Mouse (Mus musculus): ENCODE results near the gene Gzmk.

Gzmk gene

DNA sequence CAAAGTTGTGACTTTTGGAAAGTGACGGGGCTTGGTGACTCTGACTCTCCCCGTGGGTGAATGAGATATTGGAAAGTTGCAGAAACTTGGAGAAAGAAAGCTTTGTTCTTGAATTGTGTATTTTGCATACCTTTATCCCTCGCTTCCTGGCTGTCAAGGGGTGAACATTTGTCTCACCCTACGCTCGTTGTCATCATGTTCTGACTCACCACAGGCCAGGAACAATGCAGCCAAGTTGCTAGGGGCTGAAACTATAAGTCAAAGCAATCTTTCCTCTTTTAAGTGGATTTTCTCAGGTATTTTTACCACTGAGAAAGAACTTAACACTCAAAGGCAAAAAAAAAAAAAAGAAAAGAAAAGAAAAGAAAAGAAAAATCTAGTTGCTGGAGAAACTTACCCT, 22.6 kb downstream of the Gzmk start:
- DNase-seq (ENCODE audit: extremely low spot score, low spot score) = no peak

DNA sequence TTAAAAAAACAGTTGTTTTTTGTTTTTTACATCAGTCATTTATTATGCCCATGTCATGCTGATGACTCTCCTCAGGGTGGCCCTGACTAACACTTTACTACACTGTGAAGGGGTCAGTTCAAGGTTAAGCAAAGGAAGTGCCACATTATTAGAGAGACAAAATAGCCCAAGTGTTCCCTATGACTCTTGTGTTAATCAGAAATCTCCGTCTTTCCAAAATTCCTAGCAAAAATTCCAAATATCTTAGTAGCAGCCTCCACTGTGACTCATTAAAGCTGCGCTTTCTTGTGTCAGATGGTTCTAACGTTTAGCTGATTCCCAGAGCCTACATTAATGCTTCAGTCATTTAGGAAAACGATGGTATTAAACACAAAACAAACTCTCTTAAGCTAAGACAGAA, 23.5 kb downstream of the Gzmk start:
- no peak for DNase-seq (ENCODE audit: extremely low spot score, low spot score)

DNA sequence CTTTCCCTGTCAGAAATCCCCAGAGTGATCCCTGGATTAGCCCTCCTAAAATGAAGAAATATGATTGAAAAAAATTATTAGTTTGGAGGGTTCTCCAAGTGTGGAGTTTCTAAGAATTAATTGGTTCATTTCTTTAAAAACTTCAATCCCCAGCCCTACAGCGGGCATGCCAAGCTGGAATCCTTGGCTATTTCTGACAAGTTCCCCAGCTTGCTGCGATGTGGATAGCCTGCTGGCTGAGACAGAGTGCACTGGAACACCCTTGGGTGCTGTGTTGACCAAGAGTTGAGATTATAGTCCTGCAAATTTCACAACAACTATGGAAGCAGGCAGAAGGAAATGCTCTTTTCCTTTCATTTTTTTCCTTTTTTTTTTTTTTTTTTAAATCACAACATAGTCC, 24.1 kb downstream of the Gzmk start:
- DNase-seq (ENCODE audit: extremely low spot score, low spot score) = no peak

DNA sequence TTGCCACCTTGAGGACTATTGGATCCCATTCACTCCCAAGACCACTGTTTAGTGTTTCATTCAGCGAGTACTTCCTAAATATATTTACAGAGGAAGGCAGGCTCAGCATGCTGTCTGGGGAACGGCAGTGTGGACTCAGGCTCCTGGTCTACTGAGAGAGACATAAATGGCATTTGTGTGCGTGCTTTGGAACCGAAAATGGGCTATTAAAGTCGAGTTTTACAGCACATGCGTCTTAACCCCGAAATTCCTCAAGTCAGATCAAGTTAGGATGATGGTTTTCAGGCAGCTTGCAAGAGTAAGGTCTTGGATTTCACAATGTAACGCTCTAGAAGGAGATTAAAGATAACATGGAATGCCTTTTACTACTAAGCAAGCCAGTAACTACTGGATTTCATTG, 25.0 kb downstream of the Gzmk start:
- DNase-seq (ENCODE audit: extremely low spot score, low spot score) = no peak

DNA sequence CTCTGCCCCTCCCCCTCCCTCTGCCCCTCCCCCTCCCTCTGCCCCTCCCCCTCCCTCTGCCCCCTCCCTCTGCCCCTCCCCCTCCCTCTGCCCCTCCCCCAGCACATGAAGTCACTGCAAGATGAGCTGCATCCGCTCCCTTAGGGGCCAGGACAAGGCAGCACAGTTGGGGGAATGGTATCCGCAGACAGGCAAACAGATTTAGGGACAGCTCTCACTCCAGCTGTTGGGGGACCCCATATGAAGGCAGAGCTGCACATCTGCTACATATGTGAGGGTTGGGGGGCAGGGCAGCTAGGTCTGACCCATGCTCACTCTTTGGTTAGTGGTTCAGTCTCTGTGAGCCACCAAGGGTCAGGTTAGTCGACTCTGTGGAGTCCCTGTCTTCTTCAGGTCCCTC, 26.4 kb downstream of the Gzmk start:
- no peak for DNase-seq (ENCODE audit: extremely low spot score, low spot score)

DNA sequence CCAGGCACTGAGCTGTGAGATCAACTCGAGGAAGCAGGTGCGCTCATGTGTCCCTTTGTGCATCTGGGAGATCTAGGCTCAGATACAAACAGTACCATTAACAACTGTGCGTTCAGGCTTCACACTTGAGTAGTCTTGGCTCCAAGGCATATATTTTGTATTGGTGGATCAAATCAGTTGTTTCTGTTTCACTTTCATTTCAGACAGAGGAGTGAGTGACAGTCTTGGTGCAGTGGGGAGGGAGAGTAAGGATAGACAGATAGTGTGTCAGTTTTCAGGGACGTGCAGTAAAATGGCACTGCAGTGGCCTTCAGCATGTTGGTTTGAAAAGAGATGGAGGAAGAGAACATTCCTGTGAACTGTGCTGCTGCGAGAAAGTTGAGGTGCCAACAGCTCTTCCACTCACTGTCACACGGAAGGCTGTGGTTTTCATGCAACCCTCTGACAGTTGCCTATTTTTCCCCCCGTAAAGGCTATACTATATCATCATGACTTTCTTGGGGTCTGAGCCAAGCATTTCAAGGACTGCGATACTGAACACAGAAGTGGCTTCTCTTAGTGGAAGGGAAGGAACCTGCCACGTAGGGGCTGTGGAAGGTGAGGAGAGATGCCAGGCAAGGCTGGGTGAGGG, 27.7 kb downstream of the Gzmk start:
- no peak for DNase-seq (ENCODE audit: extremely low spot score, low spot score)

DNA sequence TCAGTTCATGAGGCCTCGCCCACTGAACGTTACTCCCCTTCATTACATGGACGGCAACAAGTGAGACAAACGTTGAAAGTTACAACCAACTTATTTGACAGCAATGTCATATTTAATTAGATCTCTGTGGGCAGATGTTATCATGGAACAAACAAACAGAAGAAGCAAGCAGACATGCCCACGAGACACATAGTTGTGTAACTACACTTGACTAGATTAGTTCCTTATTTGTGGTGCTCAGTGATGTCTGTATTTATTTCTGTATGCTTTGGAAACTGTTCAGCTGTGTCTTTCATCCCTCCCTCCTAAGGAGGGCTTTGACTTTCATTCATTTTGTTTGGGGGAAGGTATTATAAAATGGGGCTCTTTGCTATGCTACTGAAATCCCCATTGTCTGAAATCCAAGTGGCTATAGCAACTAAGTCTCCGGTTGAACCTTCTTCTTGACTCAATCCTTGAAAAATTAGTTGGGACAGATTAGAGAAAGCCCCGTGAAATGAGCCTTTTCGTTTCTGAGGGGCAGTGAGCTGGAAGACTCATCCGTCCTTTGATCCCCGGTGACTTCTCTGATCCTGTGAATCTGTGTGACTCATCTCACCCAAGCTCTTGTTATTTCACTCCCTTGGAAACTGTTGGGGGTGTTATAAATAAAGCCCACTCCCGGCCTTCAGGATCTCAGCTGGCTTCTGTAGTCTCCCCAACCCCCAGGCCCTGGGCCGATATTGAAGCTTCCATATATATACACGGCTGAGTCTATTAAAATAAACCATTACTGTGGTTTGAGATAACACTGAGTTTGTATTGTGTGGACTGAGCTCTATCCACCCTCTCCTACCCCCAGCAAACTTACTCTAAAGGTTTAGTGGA, 28.7 kb downstream of the Gzmk start:
- no peak for DNase-seq (ENCODE audit: extremely low spot score, low spot score)

DNA sequence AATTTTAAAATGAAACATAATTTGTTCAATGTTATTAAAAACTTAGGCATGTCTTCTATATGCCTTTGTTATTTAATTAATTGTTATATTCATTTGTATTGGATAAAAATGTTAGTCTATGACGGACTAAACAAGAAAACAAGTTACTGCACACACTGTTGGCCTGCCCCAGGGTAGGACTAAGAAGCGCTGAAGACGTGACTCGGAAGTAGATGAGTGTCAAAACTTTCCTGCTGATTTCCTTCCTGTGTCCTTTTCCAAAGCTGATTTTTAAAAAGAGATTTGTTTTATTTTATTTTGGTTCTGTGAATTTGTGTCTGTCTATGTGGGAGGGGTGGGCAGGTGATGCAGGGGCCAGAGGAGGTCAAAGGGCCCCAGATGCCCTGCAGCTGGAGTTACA, 42.0 kb downstream of the Gzmk start:
- DNase-seq (ENCODE audit: extremely low spot score, low spot score) = no peak

DNA sequence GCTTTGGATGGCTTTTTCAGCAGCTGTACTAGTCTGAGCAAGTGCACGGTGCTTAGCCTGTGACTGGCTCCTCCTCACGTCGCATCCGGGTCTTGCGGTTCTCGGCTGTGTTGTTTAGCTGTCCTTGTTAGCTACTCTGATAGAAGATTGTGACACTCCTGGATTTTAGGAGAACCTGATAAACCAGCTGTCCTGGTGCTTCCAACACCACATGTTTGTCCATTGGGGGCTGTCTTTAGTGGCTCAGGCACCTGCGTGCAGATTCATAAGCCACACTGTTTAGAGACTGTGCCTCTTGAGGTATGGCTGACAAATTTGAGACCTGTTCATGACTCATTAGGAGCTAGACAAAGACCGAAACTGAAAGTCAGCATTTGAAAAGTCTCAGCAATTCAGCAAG, 42.4 kb downstream of the Gzmk start:
- no peak for DNase-seq (ENCODE audit: extremely low spot score, low spot score)

DNA sequence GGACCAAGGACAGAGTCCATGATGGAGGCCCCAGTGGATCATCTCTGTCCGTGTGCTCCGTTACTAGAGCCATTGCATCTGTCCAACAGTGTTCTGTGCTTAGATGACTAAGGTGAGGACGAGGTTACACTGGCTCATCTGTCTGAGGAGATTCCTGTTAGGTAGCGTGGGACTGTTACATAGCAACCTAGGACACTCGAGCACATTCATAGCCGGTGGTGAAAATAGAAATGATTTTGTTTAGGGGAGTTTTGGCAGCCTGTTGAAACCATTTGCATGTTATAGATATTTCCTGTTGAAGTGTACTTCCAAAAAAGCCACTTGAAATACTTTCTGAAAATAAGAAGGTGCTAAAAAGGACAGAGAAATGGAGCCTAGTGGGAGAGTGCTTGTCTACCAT, 51.5 kb downstream of the Gzmk start:
- no peak for DNase-seq (ENCODE audit: extremely low spot score, low spot score)

DNA sequence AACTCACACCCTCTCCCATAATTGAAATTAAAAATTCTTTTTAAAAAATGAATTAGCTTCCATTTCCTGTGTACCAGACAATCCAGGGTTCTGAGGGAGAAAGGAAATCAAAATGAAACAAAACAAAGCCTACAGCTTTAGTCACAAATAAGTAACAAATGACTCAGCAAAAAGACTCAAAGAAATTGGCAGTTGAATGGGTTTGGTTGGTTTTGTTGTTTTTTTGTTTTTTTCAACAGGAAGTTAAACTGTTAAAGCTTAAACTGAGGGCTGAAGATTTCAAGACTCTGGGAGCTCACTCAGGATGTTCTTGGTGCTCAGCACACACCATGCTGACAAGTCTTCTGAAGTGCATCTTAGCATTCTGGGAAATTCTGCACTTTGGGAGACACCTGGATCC, 55.5 kb downstream of the Gzmk start:
- no peak for DNase-seq (ENCODE audit: extremely low spot score, low spot score)

DNA sequence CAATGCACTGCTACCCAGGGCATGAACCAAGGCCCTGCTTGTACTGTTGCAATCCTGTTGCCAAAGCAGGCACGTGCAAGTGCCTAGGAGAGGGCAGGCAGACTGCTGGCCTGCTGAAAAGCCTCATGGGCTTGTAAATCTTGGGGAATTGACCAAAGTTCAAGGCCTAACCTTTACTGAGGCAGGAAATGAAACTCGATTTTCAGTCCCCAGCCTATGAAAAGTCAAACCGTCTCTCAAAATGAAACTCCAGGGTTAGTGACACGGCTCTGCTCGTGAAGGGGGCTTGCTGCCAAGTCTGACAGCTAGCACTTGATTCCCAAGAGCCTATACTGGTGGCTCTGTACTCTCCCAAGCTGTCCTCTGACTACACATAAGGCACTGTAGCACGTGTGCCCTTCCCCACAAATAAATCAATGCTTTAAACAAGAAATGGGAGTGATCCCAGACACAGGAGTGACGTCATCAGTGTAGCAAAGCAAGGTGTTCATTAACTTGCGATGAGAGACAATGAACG, 57.6 kb downstream of the Gzmk start:
- no peak for DNase-seq (ENCODE audit: extremely low spot score, low spot score)

DNA sequence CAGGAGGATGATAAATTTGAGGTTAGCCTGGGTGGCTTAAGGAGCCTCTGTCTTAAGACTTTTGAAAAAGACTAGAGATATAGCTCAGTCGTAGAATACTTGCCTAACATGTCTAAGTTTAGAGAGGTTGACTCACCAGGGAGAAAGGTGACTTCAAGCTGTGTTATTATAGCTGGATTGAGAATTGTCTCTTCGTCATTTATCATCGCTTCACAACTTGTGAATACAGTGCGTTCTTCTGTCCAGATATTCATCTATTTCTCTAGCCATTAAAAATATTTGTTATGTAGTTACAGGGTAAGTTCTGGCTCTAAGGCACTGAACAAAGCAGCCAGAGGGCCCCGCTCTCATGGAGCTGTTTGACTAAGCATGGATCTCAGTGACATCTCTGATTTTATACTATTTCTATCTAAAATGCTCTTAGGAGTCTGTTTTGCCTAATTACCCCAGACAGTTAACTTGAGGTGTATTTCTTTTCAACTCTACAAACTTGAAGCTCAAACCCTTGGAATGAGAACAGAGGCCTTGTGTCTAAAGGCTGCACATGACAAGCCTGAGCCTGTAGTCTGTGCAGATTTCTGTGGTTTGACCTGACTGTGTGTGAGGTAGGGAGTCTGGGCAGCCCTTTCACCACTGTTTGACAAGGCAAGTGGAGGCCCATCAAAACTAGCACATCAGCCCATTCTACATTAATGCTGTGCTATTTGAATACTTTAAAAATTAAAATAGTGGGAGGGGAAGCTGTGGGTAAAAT, 61.3 kb downstream of the Gzmk start:
- no peak for DNase-seq (ENCODE audit: extremely low spot score, low spot score)

DNA sequence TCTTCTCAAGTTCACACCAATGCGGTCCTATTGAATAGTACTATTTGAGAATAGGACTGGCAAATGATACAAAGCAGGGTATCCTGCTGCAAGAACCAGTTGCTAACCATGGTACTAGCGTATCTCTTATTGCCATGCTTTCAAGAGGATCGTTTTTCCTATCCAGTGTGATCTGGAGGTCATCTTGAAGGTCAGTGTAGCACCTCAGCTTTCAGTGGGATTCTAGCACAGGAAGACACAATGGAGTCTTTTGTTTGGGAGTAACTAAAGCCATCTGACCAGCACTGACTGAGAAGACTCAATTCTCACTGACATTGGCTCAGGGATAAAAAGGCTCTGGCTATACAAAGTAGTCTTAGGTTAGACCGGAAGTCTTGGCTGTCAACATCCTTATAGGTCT, 74.2 kb downstream of the Gzmk start:
- no peak for DNase-seq (ENCODE audit: extremely low spot score, low spot score)

DNA sequence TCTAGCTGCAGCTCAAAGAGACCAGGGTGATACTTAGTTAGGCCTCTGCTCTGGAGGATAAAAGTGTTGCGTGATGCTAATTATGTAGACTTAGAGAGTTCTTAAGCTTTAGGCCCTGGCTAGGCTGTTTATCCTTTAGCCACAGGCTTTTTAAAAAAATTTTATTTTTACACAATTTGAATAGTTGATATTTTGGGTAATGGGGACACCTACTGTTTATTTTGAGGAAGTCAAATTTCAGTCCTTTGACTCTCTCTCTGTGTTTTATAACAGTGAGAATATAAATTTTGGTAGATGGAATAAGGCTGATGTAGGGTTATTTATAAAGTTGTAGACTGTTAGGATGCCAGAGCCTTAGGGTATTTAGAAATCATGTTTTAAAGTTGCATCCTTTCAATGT, 86.1 kb downstream of the Gzmk start:
- DNase-seq (ENCODE audit: extremely low spot score, low spot score) = no peak

DNA sequence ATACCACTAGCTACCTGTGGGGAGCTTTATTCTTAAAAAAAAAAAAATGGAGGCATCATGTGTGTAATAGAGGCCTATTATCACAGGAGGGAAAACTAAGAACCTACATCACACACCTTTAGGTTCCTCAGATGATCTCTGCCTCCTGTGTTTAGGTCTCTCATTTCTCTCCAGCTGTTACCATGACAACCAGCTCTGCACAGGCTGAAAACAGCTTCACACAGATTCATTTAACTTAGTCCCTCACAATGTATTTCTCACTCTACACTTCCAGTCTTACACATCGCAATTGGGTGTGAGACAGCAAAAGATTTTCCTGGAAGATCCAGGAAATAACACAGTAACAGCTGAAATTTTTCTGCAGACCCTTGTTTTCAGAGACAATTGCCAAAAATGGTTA, 95.7 kb downstream of the Gzmk start:
- no peak for DNase-seq (ENCODE audit: extremely low spot score, low spot score)
